Mouse (Mus musculus) midbrain, embryonic 16.5 days (tissue): ENCODE measurements around the gene Tmem132b. TPM values are rescaled to one million over a fixed set of nuclear protein-coding genes. Genes with fewer than 3 reads are reported as not detected.

Experiments
- ATAC-seq: fragments of 200-750 bp; cut with Nextera tagmentation; 2 replicates; pipeline ENCODE4 v1.8.0; 2017; ENCODE audit warnings: moderate TSS enrichment
- H3K27ac ChIP-seq: fragments of 300-500 bp; sonication (generic); 2 replicates; pipeline ENCODE4 v1.5.1; 2014; ENCODE audit warnings: mild to moderate bottlenecking, low read length, mixed read lengths
- H3K27me3 ChIP-seq: fragments of 300-500 bp; sonication (generic); 2 replicates; pipeline ENCODE4 v1.6.1; 2014; ENCODE audit warnings: low read depth, low read length, mixed read lengths; ENCODE audit not compliant: control insufficient read depth, insufficient read depth
- H3K36me3 ChIP-seq: fragments of 300-500 bp; sonication (generic); 2 replicates; pipeline ENCODE4 v1.6.1; 2014; ENCODE audit warnings: mild to moderate bottlenecking, low read length, moderate library complexity, mixed read lengths; ENCODE audit not compliant: control insufficient read depth, insufficient read depth
- H3K4me1 ChIP-seq: fragments of 300-500 bp; sonication (generic); 2 replicates; pipeline ENCODE4 v1.6.1; 2014; ENCODE audit warnings: mild to moderate bottlenecking, low read length, mixed read lengths; ENCODE audit not compliant: control insufficient read depth, insufficient read depth
- H3K4me2 ChIP-seq: fragments of 300-500 bp; sonication (generic); 2 replicates; pipeline ENCODE4 v1.6.1; 2014; ENCODE audit warnings: mild to moderate bottlenecking, low read length, mixed read lengths
- H3K4me3 ChIP-seq: fragments of 300-500 bp; sonication (generic); 2 replicates; pipeline ENCODE4 v1.5.1; 2014; ENCODE audit warnings: low read depth, mild to moderate bottlenecking, low read length, moderate library complexity, mixed read lengths
- H3K9ac ChIP-seq: fragments of 300-500 bp; sonication (generic); 2 replicates; pipeline ENCODE4 v1.6.1; 2014; ENCODE audit warnings: low read depth, low read length, mixed read lengths
- H3K9me3 ChIP-seq: fragments of 300-500 bp; sonication (generic); replicated peaks from 2 replicates; pipeline ENCODE4 v1.6.1; 2014; ENCODE audit warnings: mild to moderate bottlenecking, low read length, mixed read lengths; ENCODE audit not compliant: control insufficient read depth, poor library complexity, severe bottlenecking
- WGBS: fragments of 180-500 bp; shearing (Covaris S2); extraction: QIAGEN DNeasy Blood & Tissue Kit; methylation state at CpG from one replicate; pipeline ENCODE4 v1.1.7; 2014; 5-methylcytosine and 5-hydroxymethylcytosine counted together
- polyA plus RNA-seq: library from polyadenylated mRNA; unstranded; fragments of >200 nt; fragmentation: Nextera tagmentation; extraction: Ambion mirVana; gene quantifications from 2 replicates; pipeline ENCODE4 v1.2.1, GENCODE M21; 2015

The Tmem132b gene
- polyA plus RNA-seq, 1 experiment from 2014 or later = 5.5 TPM

GRCm38 (mm10) chr5:125805327-125805726 lies 273.8 kb downstream of the Tmem132b start:
- H3K27ac ChIP-seq = no peak overlapping the region
- 44% methylated on average over 5 of the region's 5 CpGs for WGBS
- H3K4me3 ChIP-seq = no peak overlapping the region
- H3K27me3 ChIP-seq = no peaks in the 10 kb centered on the region
- H3K4me1 ChIP-seq = no peaks in the 10 kb centered on the region
- H3K9ac ChIP-seq = no peak overlapping the region
- H3K36me3 ChIP-seq = no peaks in the 10 kb centered on the region
- no peaks in the 10 kb centered on the region; the same call in 1 of the 2 replicates for H3K9me3 ChIP-seq
- no peak for ATAC-seq
- no peak overlapping the region for H3K4me2 ChIP-seq

- H3K4me2 ChIP-seq = no peak overlapping the region
- H3K27me3 ChIP-seq = no peaks in the 10 kb centered on the region
- 85% methylated on average over 5 of the region's 5 CpGs for WGBS
- H3K9me3 ChIP-seq = no peaks in the 10 kb centered on the region; the same call in 1 of the 2 replicates
- H3K36me3 ChIP-seq = no peaks in the 10 kb centered on the region
- no peak overlapping the region for H3K4me3 ChIP-seq
- H3K27ac ChIP-seq = no peak overlapping the region
- H3K4me1 ChIP-seq = no peaks in the 10 kb centered on the region
- H3K9ac ChIP-seq = no peak overlapping the region
- no peak for ATAC-seq
Measured at GRCm38 (mm10) chr5:125807861-125808260, 276.3 kb downstream of the Tmem132b start.

GRCm38 (mm10) chr5:125829342-125829741 lies 297.8 kb downstream of the Tmem132b start:
- no peaks in the 10 kb centered on the region for H3K4me1 ChIP-seq
- H3K9ac ChIP-seq = no peak overlapping the region
- no peaks in the 10 kb centered on the region for H3K27me3 ChIP-seq
- WGBS = 77% methylated on average over 3 of the region's 3 CpGs
- ATAC-seq = no peak
- no peak overlapping the region for H3K27ac ChIP-seq
- H3K36me3 ChIP-seq = no peaks in the 10 kb centered on the region
- H3K4me2 ChIP-seq = no peak overlapping the region
- H3K9me3 ChIP-seq = no peaks in the 10 kb centered on the region
- no peak overlapping the region for H3K4me3 ChIP-seq

- Histone ChIP-seq H3K27ac (no peak overlapping the region), H3K4me3 (no peak overlapping the region), H3K27me3 (no peaks in the 10 kb centered on the region), H3K4me1 (no peaks in the 10 kb centered on the region), H3K9ac (no peak overlapping the region), H3K36me3 (no peaks in the 10 kb centered on the region), H3K4me2 (no peak overlapping the region), H3K9me3 (no peaks in the 10 kb centered on the region)
- 95% methylated on average over 1 of the region's 1 CpGs for WGBS
- no peak for ATAC-seq
Measured at GRCm38 (mm10) chr5:125835890-125836289, 304.3 kb downstream of the Tmem132b start.

GRCm38 (mm10) chr5:125836761-125837160 lies 305.2 kb downstream of the Tmem132b start:
- Histone ChIP-seq H3K27me3 (no peaks in the 10 kb centered on the region), H3K9me3 (no peaks in the 10 kb centered on the region), H3K4me1 (no peaks in the 10 kb centered on the region), H3K4me2 (no peak overlapping the region), H3K36me3 (no peaks in the 10 kb centered on the region), H3K27ac (no peak overlapping the region), H3K4me3 (no peak overlapping the region), H3K9ac (no peak overlapping the region)
- 77% methylated on average over 5 of the region's 5 CpGs for WGBS
- no peak for ATAC-seq

Other genes starting within 250 kb of the Tmem132b start
- gene Scarb1, start 190.7 kb upstream of the Tmem132b start, polyA plus RNA-seq = 43.8 and 51.6 TPM in 2 replicates
- gene Gm10382, start 142.5 kb upstream of the Tmem132b start, polyA plus RNA-seq = 0.30 and 0.51 TPM in 2 replicates
- gene Ubc, start 141.6 kb upstream of the Tmem132b start, polyA plus RNA-seq = 1,506 and 1,517 TPM in 2 replicates
- gene Dhx37, start 97.7 kb upstream of the Tmem132b start, polyA plus RNA-seq = 12.4 and 12.8 TPM in 2 replicates
- gene Bri3bp, start 90.2 kb upstream of the Tmem132b start, polyA plus RNA-seq = 38.3 and 41.6 TPM in 2 replicates
- 100 and 125 TPM in 2 replicates for gene Aacs, start 56.0 kb upstream of the Tmem132b start, polyA plus RNA-seq